Mouse (Mus musculus) Patski (cell line): Measurements from ENCODE around the gene Mdm4. TPM values are rescaled to one million over a fixed set of nuclear protein-coding genes. Genes with fewer than 3 reads are reported as not detected.
A peak's percentile ranks its signal among the peaks of the same experiment; 100 is the strongest.

ENCODE experiments used
- ATAC-seq: fragments of 100-300 bp; one replicate; pipeline ENCODE4 v1.8.0; 2021
- CTCF ChIA-PET: fragments of 350-600 bp; sonication (Branson Sonifier 250); formaldehyde crosslinking; loops from one replicate; lab custom pipeline; 2022; ENCODE audit warnings: inconsistent platforms; lab: Charles Lee
- POLR2A ChIA-PET: fragments of 350-600 bp; sonication (Branson Sonifier 250); formaldehyde crosslinking; loops from one replicate; lab custom pipeline; 2022; ENCODE audit warnings: antibody characterized with exemption, inconsistent platforms; lab: Charles Lee
- DNase-seq: peaks from one replicate; pipeline ENCODE4 v3.0.0-alpha.2; 2011; ENCODE audit warnings: low read depth, low spot score
- H3K27me3 ChIP-seq: fragments of 371-371 bp; one replicate; pipeline ENCODE4 v1.5.1; 2021
- CTCF ChIP-seq: fragments of 100-300 bp; IDR thresholded peaks from one replicate; pipeline ENCODE4 v1.5.1; 2021
- in situ Hi-C: fragments of 300-500 bp; cut with MboI; formaldehyde crosslinking; loops from 3 replicates; pipeline ENCODE4 v1.11.1; 2018; ENCODE audit warnings: low pct_unique_long_range_greater_than_20kb, mixed read lengths
- polyA plus RNA-seq: library from polyadenylated mRNA; unstranded; gene quantifications from one replicate; pipeline ENCODE4 v1.2.3, GENCODE M21; 2021

The Mdm4 gene
- polyA plus RNA-seq, 1 experiment from 2014 or later = 59.2 TPM

- POLR2A ChIA-PET = no interaction called here
- no peak for DNase-seq
- in situ Hi-C loops = no loop called here
- no peak for ATAC-seq
- H3K27me3 ChIP-seq = no peaks in the 10 kb centered on the region
- CTCF ChIA-PET = interaction anchor here (1.1 to 1.2 kb wide), 2 partner anchors 11 to 17 kb away, joined by 3 read pairs; no protein-coding TSS in a partner anchor
- peak; percentile 80 for TF ChIP-seq CTCF
These were observed 61.7 kb downstream of the Mdm4 start for GRCm38 (mm10) chr1:132968659-132969058.

- in situ Hi-C loops = loop anchor here (5.0 kb wide), 1 partner anchor 202 kb away; no protein-coding TSS in a partner anchor
- ATAC-seq = no peak
These were observed 65.7 kb downstream of the Mdm4 start for GRCm38 (mm10) chr1:132964691-132965090.

GRCm38 (mm10) chr1:132964106-132964505, 66.3 kb downstream of the Mdm4 start:
- POLR2A ChIA-PET = interaction anchor here (0.6 kb wide), 1 partner anchor 711 kb away, joined by 4 read pairs; no protein-coding TSS in a partner anchor
- no peak for DNase-seq
- CTCF ChIA-PET = no interaction called here

More at GRCm38 (mm10) chr1:132964691-132965090, 65.7 kb downstream of the Mdm4 start:
- DNase-seq = no peak
- H3K27me3 ChIP-seq = peaks cover 5% of the 10 kb centered on the region
- CTCF ChIA-PET = no interaction called here
- no peak for TF ChIP-seq CTCF
- POLR2A ChIA-PET = no interaction called here

GRCm38 (mm10) chr1:132961751-132962150, 68.6 kb downstream of the Mdm4 start:
- TF ChIP-seq CTCF = no peak
- DNase-seq (no peak), ATAC-seq (no peak)
- H3K27me3 ChIP-seq = peaks cover 8% of the 10 kb centered on the region
- in situ Hi-C loops = loop anchor here (5.0 kb wide), 1 partner anchor 199 kb away; no protein-coding TSS in a partner anchor
- ChIA-PET POLR2A (no interaction called here), CTCF (no interaction called here)

More at GRCm38 (mm10) chr1:132964106-132964505, 66.3 kb downstream of the Mdm4 start:
- H3K27me3 ChIP-seq = peaks cover 5% of the 10 kb centered on the region
- in situ Hi-C loops = loop anchor here (5.0 kb wide), 1 partner anchor 202 kb away; no protein-coding TSS in a partner anchor
- ATAC-seq = no peak
- no peak for TF ChIP-seq CTCF

- H3K27me3 ChIP-seq = peaks cover 12% of the 10 kb centered on the region
- ChIA-PET CTCF (no interaction called here), POLR2A (no interaction called here)
- DNase-seq (no peak), ATAC-seq (no peak)
- TF ChIP-seq CTCF = no peak
- in situ Hi-C loops = no loop called here
These were observed 73.6 kb downstream of the Mdm4 start for GRCm38 (mm10) chr1:132956809-132957208.

- CTCF ChIA-PET = no interaction called here
- no peak for TF ChIP-seq CTCF
These were observed 82.5 kb downstream of the Mdm4 start for GRCm38 (mm10) chr1:132947811-132948210.

GRCm38 (mm10) chr1:132945826-132946225, 84.5 kb downstream of the Mdm4 start:
- ATAC-seq (no peak), DNase-seq (no peak)
- H3K27me3 ChIP-seq = peaks cover 23% of the 10 kb centered on the region
- TF ChIP-seq CTCF = no peak
- ChIA-PET CTCF (no interaction called here), POLR2A (no interaction called here)
- in situ Hi-C loops = no loop called here

More at GRCm38 (mm10) chr1:132947811-132948210, 82.5 kb downstream of the Mdm4 start:
- POLR2A ChIA-PET = no interaction called here
- in situ Hi-C loops = no loop called here
- DNase-seq = no peak
- peaks cover 33% of the 10 kb centered on the region for H3K27me3 ChIP-seq
- ATAC-seq = no peak

GRCm38 (mm10) chr1:132938975-132939374, 91.4 kb downstream of the Mdm4 start:
- POLR2A ChIA-PET = no interaction called here
- in situ Hi-C loops = no loop called here
- peaks cover 46% of the 10 kb centered on the region for H3K27me3 ChIP-seq
- CTCF ChIA-PET = no interaction called here
- TF ChIP-seq CTCF = no peak
- ATAC-seq (no peak), DNase-seq (no peak)

GRCm38 (mm10) chr1:132937296-132938030, 92.9 kb downstream of the Mdm4 start:
- peaks cover 46% of the 10 kb centered on the region for H3K27me3 ChIP-seq
- no peak for DNase-seq
- POLR2A ChIA-PET = no interaction called here
- CTCF ChIA-PET = no interaction called here
- TF ChIP-seq CTCF = no peak
- ATAC-seq = no peak
- in situ Hi-C loops = no loop called here

GRCm38 (mm10) chr1:132934856-132935255, 95.5 kb downstream of the Mdm4 start:
- no peak for TF ChIP-seq CTCF
- no peak for ATAC-seq
- in situ Hi-C loops = no loop called here
- peaks cover 57% of the 10 kb centered on the region for H3K27me3 ChIP-seq
- no peak for DNase-seq
- ChIA-PET CTCF (no interaction called here), POLR2A (no interaction called here)

- ChIA-PET POLR2A (no interaction called here), CTCF (no interaction called here)
- no peak for TF ChIP-seq CTCF
- ATAC-seq = no peak
- no peak for DNase-seq
- in situ Hi-C loops = no loop called here
- peaks cover 48% of the 10 kb centered on the region for H3K27me3 ChIP-seq
These were observed 97.9 kb downstream of the Mdm4 start for GRCm38 (mm10) chr1:132932421-132932820.
